Mouse (Mus musculus) spleen, adult 2 months (tissue): ENCODE results near the gene Art4.

Experiments
- CTCF ChIP-seq: fragments of 200-500 bp; IDR thresholded peaks from 2 replicates; pipeline ENCODE4 v1.5.1; 2011; ENCODE audit warnings: mild to moderate bottlenecking, inconsistent platforms; ENCODE audit not compliant: insufficient read depth, insufficient read length, insufficient replicate concordance; ENCODE audit errors: extremely low read depth
- POLR2A ChIP-seq: fragments of 200-500 bp; IDR thresholded peaks from 2 replicates; pipeline ENCODE4 v1.6.1; 2011; ENCODE audit warnings: low read depth, low read length, inconsistent platforms

- no peak for TF ChIP-seq POLR2A
- TF ChIP-seq CTCF = no peak
Measured at GRCm38 (mm10) chr6:136874599-136874998, 17.1 kb upstream of the Art4 start.
